Mouse (Mus musculus): ENCODE data around the gene Prm2. TPM values are rescaled to one million over a fixed set of nuclear protein-coding genes. Genes with fewer than 3 reads are reported as not detected.
A peak's percentile ranks its signal among the peaks of the same experiment; 100 is the strongest.

Prm2 gene
- polyA plus RNA-seq, 1 experiment from 2014 or later: not detected

GRCm38 (mm10) chr16:10836388-10836787, 40.5 kb upstream of the Prm2 start:
- no peak overlapping the region for H3K4me2 ChIP-seq (ENCODE audit: low read length)
- WGBS: 94% methylated on average over 3 of the region's 3 CpGs

DNA sequence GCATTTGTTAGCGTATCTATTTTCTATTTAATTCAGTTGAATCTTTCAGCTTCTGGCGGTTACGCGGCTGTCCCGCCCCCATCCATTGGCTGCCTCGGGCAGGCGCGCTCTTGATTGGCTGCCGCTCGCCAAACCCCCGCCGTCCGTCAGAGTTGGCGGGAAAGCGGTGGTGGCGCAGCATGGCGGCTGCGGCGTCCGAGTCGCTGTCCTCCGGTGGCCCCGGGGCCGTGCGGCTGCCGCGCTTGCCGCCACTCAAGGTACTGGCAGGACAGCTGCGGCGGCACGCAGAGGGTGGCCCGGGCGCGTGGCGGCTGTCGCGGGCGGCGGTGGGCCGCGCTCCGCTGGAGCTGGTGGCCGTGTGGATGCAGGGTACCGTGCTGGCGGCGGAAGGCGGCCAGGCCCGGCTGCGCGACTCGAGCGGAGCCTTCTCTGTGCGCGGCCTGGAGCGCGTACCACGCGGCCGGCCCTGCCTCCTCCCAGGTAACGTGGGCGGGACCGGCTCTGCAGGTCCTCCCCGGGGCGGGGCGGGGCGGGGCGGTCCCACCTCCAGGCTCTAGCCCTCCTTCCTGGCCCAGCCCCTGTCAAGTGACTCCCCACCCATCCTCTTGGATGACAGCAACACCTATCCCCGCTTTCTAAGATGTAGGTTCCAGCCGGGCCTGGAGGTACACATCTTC, 39.1 kb upstream of the Prm2 start, which contains the start of gene Rmi2:
Gene Rmi2 (plus strand): TSS at position 149 of the 677 bp plus-strand sequence.
- peak within 1 kb of the TSS; percentile 84 for H3K4me3 ChIP-seq (ENCODE audit: low read depth, low read length)
- under 1% methylated on average over 63 of the region's 69 CpGs for WGBS
- peak within 1 kb of the TSS; percentile 66 for H3K9ac ChIP-seq (ENCODE audit: low read depth, low read length)
- H3K27me3 ChIP-seq (ENCODE audit: control insufficient read depth, insufficient read depth, low read depth, low read length): no peaks in the 10 kb centered on the region
- no peaks in the 10 kb centered on the region for H3K36me3 ChIP-seq (ENCODE audit: control insufficient read depth, insufficient read depth, low read length)
- H3K9me3 ChIP-seq (replicated peaks; ENCODE audit: control insufficient read depth, low read length, poor library complexity, severe bottlenecking): no peaks in the 10 kb centered on the region
- no peak within 1 kb of the TSS for H3K27ac ChIP-seq (ENCODE audit: low read length)
- ATAC-seq: peak; percentile 96
- peak within 1 kb of the TSS; percentile 90 for H3K4me2 ChIP-seq (ENCODE audit: low read length)
- H3K4me1 ChIP-seq (ENCODE audit: control insufficient read depth, insufficient read depth, low read length): peaks cover 8% of the 10 kb centered on the region

More at GRCm38 (mm10) chr16:10836388-10836787, 40.5 kb upstream of the Prm2 start:
- H3K27me3 ChIP-seq (ENCODE audit: control insufficient read depth, insufficient read depth, low read depth, low read length): no peaks in the 10 kb centered on the region
- peaks cover 8% of the 10 kb centered on the region for H3K4me1 ChIP-seq (ENCODE audit: control insufficient read depth, insufficient read depth, low read length)
- H3K9ac ChIP-seq (ENCODE audit: low read depth, low read length): no peak overlapping the region
- no peaks in the 10 kb centered on the region for H3K36me3 ChIP-seq (ENCODE audit: control insufficient read depth, insufficient read depth, low read length)
- H3K9me3 ChIP-seq (replicated peaks; ENCODE audit: control insufficient read depth, low read length, poor library complexity, severe bottlenecking): no peaks in the 10 kb centered on the region
- H3K4me3 ChIP-seq (ENCODE audit: low read depth, low read length): no peak overlapping the region
- ATAC-seq: no peak
- H3K27ac ChIP-seq (ENCODE audit: low read length): no peak overlapping the region

- Histone ChIP-seq H3K27me3 (ENCODE audit: control insufficient read depth, insufficient read depth, low read depth, low read length) (no peaks in the 10 kb centered on the region), H3K36me3 (ENCODE audit: control insufficient read depth, insufficient read depth, low read length) (no peaks in the 10 kb centered on the region), H3K9me3 (replicated peaks; ENCODE audit: control insufficient read depth, low read length, poor library complexity, severe bottlenecking) (no peaks in the 10 kb centered on the region), H3K4me3 (ENCODE audit: low read depth, low read length) (peak overlapping the region; percentile 84), H3K27ac (ENCODE audit: low read length) (no peak overlapping the region), H3K4me2 (ENCODE audit: low read length) (peak overlapping the region; percentile 90), H3K4me1 (ENCODE audit: control insufficient read depth, insufficient read depth, low read length) (peaks cover 8% of the 10 kb centered on the region), H3K9ac (ENCODE audit: low read depth, low read length) (peak overlapping the region; percentile 66; the same call in 1 of the 2 replicates)
- ATAC-seq: no peak
- WGBS: 6% methylated on average over 12 of the region's 12 CpGs
Measured at GRCm38 (mm10) chr16:10834542-10834910, 38.6 kb upstream of the Prm2 start.

- Histone ChIP-seq H3K36me3 (ENCODE audit: control insufficient read depth, insufficient read depth, low read length) (no peaks in the 10 kb centered on the region), H3K27ac (ENCODE audit: low read length) (no peak overlapping the region), H3K4me2 (ENCODE audit: low read length) (no peak overlapping the region), H3K9me3 (replicated peaks; ENCODE audit: control insufficient read depth, low read length, poor library complexity, severe bottlenecking) (no peaks in the 10 kb centered on the region), H3K4me3 (ENCODE audit: low read depth, low read length) (no peak overlapping the region), H3K4me1 (ENCODE audit: control insufficient read depth, insufficient read depth, low read length) (no peaks in the 10 kb centered on the region), H3K27me3 (ENCODE audit: control insufficient read depth, insufficient read depth, low read depth, low read length) (no peaks in the 10 kb centered on the region), H3K9ac (ENCODE audit: low read depth, low read length) (no peak overlapping the region)
- no peak for ATAC-seq
- 86% methylated on average over 4 of the region's 4 CpGs for WGBS
Measured at GRCm38 (mm10) chr16:10828461-10828805, 32.5 kb upstream of the Prm2 start.

DNA sequence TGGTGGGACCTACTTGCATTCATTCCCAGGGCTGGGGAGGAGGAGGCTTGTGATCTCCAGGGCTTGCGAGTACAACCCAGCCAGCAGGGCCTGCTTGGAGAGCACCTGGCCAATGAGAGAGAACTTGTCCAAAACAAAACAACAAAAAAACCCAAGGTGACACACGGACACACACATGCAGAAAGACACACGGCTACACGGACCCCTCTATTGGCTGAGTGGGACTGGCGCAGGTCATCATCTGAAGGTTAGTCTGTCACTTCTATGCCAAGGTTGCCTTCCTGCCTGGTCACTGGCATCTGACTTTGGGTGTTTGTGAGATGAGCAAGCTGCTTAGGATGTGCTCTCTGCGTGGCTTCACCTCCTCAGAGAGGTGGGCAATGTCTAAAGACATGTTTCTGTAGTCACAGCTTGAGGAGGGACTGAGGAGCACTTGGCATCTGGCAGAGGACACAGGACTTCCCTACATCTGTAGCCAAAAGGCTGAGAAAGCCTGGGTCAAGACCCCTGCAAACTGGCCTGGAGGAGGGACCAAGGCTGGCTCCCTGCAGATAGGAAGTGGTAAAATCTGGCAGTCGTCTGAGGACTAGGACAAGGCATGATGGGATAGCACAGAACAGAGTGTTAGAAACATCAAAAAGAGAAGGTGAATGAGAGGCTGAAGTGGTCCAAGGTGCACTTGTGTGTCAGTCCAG, 32.0 kb upstream of the Prm2 start:
- Histone ChIP-seq H3K4me3 (ENCODE audit: low read depth, low read length) (no peak overlapping the region), H3K36me3 (ENCODE audit: control insufficient read depth, insufficient read depth, low read length) (no peaks in the 10 kb centered on the region), H3K27ac (ENCODE audit: low read length) (no peak overlapping the region), H3K4me2 (ENCODE audit: low read length) (no peak overlapping the region), H3K9me3 (replicated peaks; ENCODE audit: control insufficient read depth, low read length, poor library complexity, severe bottlenecking) (no peaks in the 10 kb centered on the region), H3K4me1 (ENCODE audit: control insufficient read depth, insufficient read depth, low read length) (no peaks in the 10 kb centered on the region), H3K9ac (ENCODE audit: low read depth, low read length) (no peak overlapping the region), H3K27me3 (ENCODE audit: control insufficient read depth, insufficient read depth, low read depth, low read length) (no peaks in the 10 kb centered on the region)
- no peak for ATAC-seq
- WGBS: 81% methylated on average over 7 of the region's 7 CpGs

GRCm38 (mm10) chr16:10827269-10827668, 31.3 kb upstream of the Prm2 start:
- no peak for ATAC-seq
- Histone ChIP-seq H3K27me3 (ENCODE audit: control insufficient read depth, insufficient read depth, low read depth, low read length) (no peaks in the 10 kb centered on the region), H3K36me3 (ENCODE audit: control insufficient read depth, insufficient read depth, low read length) (no peaks in the 10 kb centered on the region), H3K4me1 (ENCODE audit: control insufficient read depth, insufficient read depth, low read length) (no peaks in the 10 kb centered on the region), H3K27ac (ENCODE audit: low read length) (no peak overlapping the region), H3K9me3 (replicated peaks; ENCODE audit: control insufficient read depth, low read length, poor library complexity, severe bottlenecking) (no peaks in the 10 kb centered on the region), H3K9ac (ENCODE audit: low read depth, low read length) (no peak overlapping the region), H3K4me3 (ENCODE audit: low read depth, low read length) (no peak overlapping the region), H3K4me2 (ENCODE audit: low read length) (no peak overlapping the region)
- 91% methylated on average over 9 of the region's 9 CpGs for WGBS

DNA sequence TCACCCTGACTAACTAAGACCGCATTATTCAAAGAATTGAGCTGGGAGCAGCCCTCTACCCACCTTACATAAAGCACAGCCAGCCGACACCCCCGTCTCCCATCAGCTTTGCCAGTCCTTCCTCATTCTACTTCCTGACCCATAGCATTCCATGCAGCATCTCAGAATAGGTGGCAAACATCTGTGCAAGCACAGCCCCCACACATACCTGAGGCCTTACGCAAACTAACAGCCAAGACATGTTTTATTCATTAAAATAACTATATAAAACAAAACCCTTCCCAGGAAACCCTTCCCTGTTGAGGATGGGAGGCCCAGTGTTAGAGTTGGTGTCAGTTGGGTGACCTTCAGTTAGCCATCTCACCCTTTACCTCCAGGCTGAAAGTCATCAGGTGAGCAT, 29.9 kb upstream of the Prm2 start:
- 87% methylated on average over 4 of the region's 4 CpGs for WGBS
- Histone ChIP-seq H3K9me3 (replicated peaks; ENCODE audit: control insufficient read depth, low read length, poor library complexity, severe bottlenecking) (no peaks in the 10 kb centered on the region), H3K4me3 (ENCODE audit: low read depth, low read length) (no peak overlapping the region), H3K9ac (ENCODE audit: low read depth, low read length) (no peak overlapping the region), H3K27me3 (ENCODE audit: control insufficient read depth, insufficient read depth, low read depth, low read length) (no peaks in the 10 kb centered on the region), H3K4me1 (ENCODE audit: control insufficient read depth, insufficient read depth, low read length) (no peaks in the 10 kb centered on the region), H3K36me3 (ENCODE audit: control insufficient read depth, insufficient read depth, low read length) (no peaks in the 10 kb centered on the region), H3K4me2 (ENCODE audit: low read length) (no peak overlapping the region), H3K27ac (ENCODE audit: low read length) (no peak overlapping the region)
- ATAC-seq: no peak

DNA sequence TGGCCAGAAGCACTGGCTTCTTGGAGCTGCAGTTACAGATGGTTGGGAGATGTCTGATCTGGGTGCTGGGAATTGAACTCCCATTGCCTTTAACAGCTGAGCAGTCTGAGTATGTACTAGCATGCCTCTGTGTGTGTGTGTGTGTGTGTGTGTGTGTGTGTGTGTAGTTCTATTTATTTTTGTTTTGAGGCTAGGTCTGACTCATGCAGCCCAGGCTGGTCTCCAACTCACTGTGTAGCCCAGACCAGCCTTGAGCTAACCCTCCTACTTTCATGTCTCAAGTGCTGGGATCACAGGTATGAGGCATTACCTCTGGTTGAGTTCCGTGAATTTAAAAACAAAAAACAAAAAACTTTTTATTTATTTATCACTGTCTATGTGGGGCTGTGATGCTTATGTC, 28.6 kb upstream of the Prm2 start:
- H3K27me3 ChIP-seq (ENCODE audit: control insufficient read depth, insufficient read depth, low read depth, low read length): no peaks in the 10 kb centered on the region
- no peak overlapping the region for H3K9ac ChIP-seq (ENCODE audit: low read depth, low read length)
- 90% methylated on average over 1 of the region's 1 CpGs for WGBS
- H3K27ac ChIP-seq (ENCODE audit: low read length): no peak overlapping the region
- H3K4me3 ChIP-seq (ENCODE audit: low read depth, low read length): no peak overlapping the region
- no peaks in the 10 kb centered on the region for H3K36me3 ChIP-seq (ENCODE audit: control insufficient read depth, insufficient read depth, low read length)
- no peaks in the 10 kb centered on the region for H3K4me1 ChIP-seq (ENCODE audit: control insufficient read depth, insufficient read depth, low read length)
- ATAC-seq: no peak
- H3K9me3 ChIP-seq (replicated peaks; ENCODE audit: control insufficient read depth, low read length, poor library complexity, severe bottlenecking): no peaks in the 10 kb centered on the region
- no peak overlapping the region for H3K4me2 ChIP-seq (ENCODE audit: low read length)

- no peak for ATAC-seq
- H3K9me3 ChIP-seq (replicated peaks; ENCODE audit: control insufficient read depth, low read length, poor library complexity, severe bottlenecking): no peaks in the 10 kb centered on the region
- no peak overlapping the region for H3K4me3 ChIP-seq (ENCODE audit: low read depth, low read length)
- H3K27ac ChIP-seq (ENCODE audit: low read length): no peak overlapping the region
- H3K27me3 ChIP-seq (ENCODE audit: control insufficient read depth, insufficient read depth, low read depth, low read length): no peaks in the 10 kb centered on the region
- WGBS: 78% methylated on average over 4 of the region's 4 CpGs
- H3K4me1 ChIP-seq (ENCODE audit: control insufficient read depth, insufficient read depth, low read length): no peaks in the 10 kb centered on the region
- H3K9ac ChIP-seq (ENCODE audit: low read depth, low read length): no peak overlapping the region
- no peaks in the 10 kb centered on the region for H3K36me3 ChIP-seq (ENCODE audit: control insufficient read depth, insufficient read depth, low read length)
- no peak overlapping the region for H3K4me2 ChIP-seq (ENCODE audit: low read length)
Measured at GRCm38 (mm10) chr16:10821387-10821786, 25.5 kb upstream of the Prm2 start.

Measured in midbrain, embryonic 16.5 days (tissue).